Mouse (Mus musculus) CD4-positive, CD25-positive, alpha-beta regulatory T cell, adult 9 weeks (primary cell): ENCODE results near the gene D830030K20Rik. TPM values are rescaled to one million over a fixed set of nuclear protein-coding genes. Genes with fewer than 3 reads are reported as not detected.

Experiments
- polyA plus RNA-seq: library from polyadenylated mRNA; unstranded; fragments of 100-300 nt; shearing (Covaris generic); gene quantifications from one replicate; pipeline ENCODE4 v1.2.1, GENCODE M21; 2017

The D830030K20Rik gene
- 21.1 TPM for polyA plus RNA-seq

GRCm38 (mm10) chr14:3208272-3209152, at the start of gene D830030K20Rik:
Gene D830030K20Rik (plus strand): TSS chr14:3208488.

GRCm38 (mm10) chr14:3187955-3188354, 20.3 kb upstream of the D830030K20Rik start, which contains the start of gene Gm5795:
Gene Gm5795 (plus strand): TSS chr14:3188255.

Other genes starting within 250 kb of the D830030K20Rik start
- gene Gm2888, start 178.5 kb upstream of the D830030K20Rik start, polyA plus RNA-seq: not detected
- 1.5 TPM for gene Gm2897, start 159.2 kb upstream of the D830030K20Rik start, polyA plus RNA-seq
- gene Gm10340, start 74.5 kb upstream of the D830030K20Rik start, polyA plus RNA-seq: not detected
- not detected for gene Gm5795, start 20.2 kb upstream of the D830030K20Rik start, polyA plus RNA-seq
- gene Gm2956, start 124.1 kb downstream of the D830030K20Rik start, polyA plus RNA-seq: 2.0 TPM
- not detected for gene Gm10413, start 186.6 kb downstream of the D830030K20Rik start, polyA plus RNA-seq
- gene Gm10409, start 204.1 kb downstream of the D830030K20Rik start, polyA plus RNA-seq: 5.8 TPM
- gene Gm3005, start 219.6 kb downstream of the D830030K20Rik start, polyA plus RNA-seq: 2.5 TPM
- not detected for gene Gm10408, start 240.9 kb downstream of the D830030K20Rik start, polyA plus RNA-seq